Mouse (Mus musculus): ENCODE measurements around the gene Krba1.

Krba1 gene

GRCm38 (mm10) chr6:48452771-48453170 is 57.4 kb downstream of the Krba1 start:
- DNase-seq = peak in 1 of 2 experiments; percentile 53

GRCm38 (mm10) chr6:48464966-48465679 is 69.7 kb downstream of the Krba1 start:
- peak in 1 of 2 experiments; percentile 35 for DNase-seq

- DNase-seq = peak in 1 of 2 experiments; percentile 21
These were observed 71.3 kb downstream of the Krba1 start for GRCm38 (mm10) chr6:48466715-48467114.

- no peak for DNase-seq
These were observed 72.1 kb downstream of the Krba1 start for GRCm38 (mm10) chr6:48467490-48467889.

All from kidney, adult 8-10 months (tissue).